Mouse (Mus musculus) left cerebral cortex, adult 11 months (tissue): Measurements from ENCODE around the gene Tecpr2.

Experiments used
- DNase-seq: peaks from one replicate; pipeline ENCODE4 v3.0.0; 2022; ENCODE audit warnings: low spot score

The Tecpr2 gene

GRCm38 (mm10) chr12:110948910-110949201, 59.8 kb downstream of the Tecpr2 start:
- no peak for DNase-seq

- no peak for DNase-seq
These were observed 60.3 kb downstream of the Tecpr2 start for GRCm38 (mm10) chr12:110949410-110949809.

GRCm38 (mm10) chr12:110950151-110950550, 61.1 kb downstream of the Tecpr2 start:
- DNase-seq: no peak

GRCm38 (mm10) chr12:110951236-110951635, 62.2 kb downstream of the Tecpr2 start:
- DNase-seq: no peak

- no peak for DNase-seq
These were observed 63.7 kb downstream of the Tecpr2 start for GRCm38 (mm10) chr12:110952628-110953385.

- no peak for DNase-seq
These were observed 64.4 kb downstream of the Tecpr2 start for GRCm38 (mm10) chr12:110953443-110953842.

- DNase-seq: no peak
These were observed 64.8 kb downstream of the Tecpr2 start for GRCm38 (mm10) chr12:110953900-110954299.

- DNase-seq: no peak
These were observed 65.4 kb downstream of the Tecpr2 start for GRCm38 (mm10) chr12:110954351-110954991.

- no peak for DNase-seq
These were observed 72.9 kb downstream of the Tecpr2 start for GRCm38 (mm10) chr12:110961973-110962372.

GRCm38 (mm10) chr12:110965500-110965899, 76.4 kb downstream of the Tecpr2 start:
- no peak for DNase-seq

GRCm38 (mm10) chr12:110966079-110966478, 77.0 kb downstream of the Tecpr2 start:
- no peak for DNase-seq

GRCm38 (mm10) chr12:110967146-110967545, 78.1 kb downstream of the Tecpr2 start:
- no peak for DNase-seq

GRCm38 (mm10) chr12:110970408-110970807, 81.3 kb downstream of the Tecpr2 start:
- DNase-seq: no peak

GRCm38 (mm10) chr12:110971972-110972371, 82.9 kb downstream of the Tecpr2 start:
- DNase-seq: no peak

- no peak for DNase-seq
These were observed 84.8 kb downstream of the Tecpr2 start for GRCm38 (mm10) chr12:110973829-110974228.

- no peak for DNase-seq
These were observed 85.2 kb downstream of the Tecpr2 start for GRCm38 (mm10) chr12:110974295-110974694.

- no peak for DNase-seq
These were observed 85.7 kb downstream of the Tecpr2 start for GRCm38 (mm10) chr12:110974726-110975125.

GRCm38 (mm10) chr12:110975385-110975784, 86.3 kb downstream of the Tecpr2 start:
- DNase-seq: no peak

- no peak for DNase-seq
These were observed 86.9 kb downstream of the Tecpr2 start for GRCm38 (mm10) chr12:110975838-110976468.

- DNase-seq: no peak
These were observed 87.7 kb downstream of the Tecpr2 start for GRCm38 (mm10) chr12:110976589-110977344.

- no peak for DNase-seq
These were observed 88.3 kb downstream of the Tecpr2 start for GRCm38 (mm10) chr12:110977345-110977733.

- no peak for DNase-seq
These were observed 89.0 kb downstream of the Tecpr2 start for GRCm38 (mm10) chr12:110977896-110978606.
